Mouse (Mus musculus) myocyte (in vitro differentiated cells): Measurements from ENCODE around the gene Ccl27b. TPM values are rescaled to one million over a fixed set of nuclear protein-coding genes. Genes with fewer than 3 reads are reported as not detected.
"Not testable (repeated sequence)": the region's sequence is repeated elsewhere in the genome, so short reads cannot be mapped to it uniquely, and the experiment has no call there.

ENCODE experiments used
- H3K27me3 ChIP-seq: one replicate; pipeline ENCODE4 v1.6.1; 2011; ENCODE audit not compliant: control insufficient read depth, insufficient read depth, insufficient read length
- H3K36me3 ChIP-seq: one replicate; pipeline ENCODE4 v1.6.1; 2011; ENCODE audit not compliant: control insufficient read depth, insufficient read depth
- H3K4me2 ChIP-seq: one replicate; pipeline ENCODE4 v1.6.1; 2011; ENCODE audit warnings: low read depth, control low read depth
- H3K4me3 ChIP-seq: one replicate; pipeline ENCODE4 v1.5.1; 2011; ENCODE audit warnings: mild to moderate bottlenecking, control low read depth, moderate library complexity
- H3K79me2 ChIP-seq: one replicate; pipeline ENCODE4 v1.6.1; 2011; ENCODE audit not compliant: control insufficient read depth, insufficient read depth
- H3ac ChIP-seq: one replicate; pipeline ENCODE4 v1.6.1; 2011; ENCODE audit not compliant: control insufficient read depth, insufficient read length
- polyA plus RNA-seq: library from polyadenylated mRNA; unstranded; fragments of >200 nt; fragmentation: generic; extraction: Trizol; gene quantifications from one replicate; pipeline ENCODE4 v1.2.1, GENCODE M21; 2012; ENCODE audit warnings: missing spikeins

Gene Ccl27b
- polyA plus RNA-seq: not detected

GRCm38 (mm10) chr4:42654951-42655350, at the start of gene Ccl27b:
Gene Ccl27b, plus strand, starts transcription at chr4:42655251.
- not testable (repeated sequence) for H3ac ChIP-seq, H3K4me2 ChIP-seq, H3K36me3 ChIP-seq, H3K4me3 ChIP-seq, H3K27me3 ChIP-seq, H3K79me2 ChIP-seq

- H3ac ChIP-seq, H3K4me3 ChIP-seq, H3K36me3 ChIP-seq: not testable (repeated sequence)
Measured at GRCm38 (mm10) chr4:42611895-42612294, 43.2 kb upstream of the Ccl27b start, which contains the start of gene Gm10591. Gene Gm10591, plus strand, starts transcription at chr4:42612195.

DNA sequence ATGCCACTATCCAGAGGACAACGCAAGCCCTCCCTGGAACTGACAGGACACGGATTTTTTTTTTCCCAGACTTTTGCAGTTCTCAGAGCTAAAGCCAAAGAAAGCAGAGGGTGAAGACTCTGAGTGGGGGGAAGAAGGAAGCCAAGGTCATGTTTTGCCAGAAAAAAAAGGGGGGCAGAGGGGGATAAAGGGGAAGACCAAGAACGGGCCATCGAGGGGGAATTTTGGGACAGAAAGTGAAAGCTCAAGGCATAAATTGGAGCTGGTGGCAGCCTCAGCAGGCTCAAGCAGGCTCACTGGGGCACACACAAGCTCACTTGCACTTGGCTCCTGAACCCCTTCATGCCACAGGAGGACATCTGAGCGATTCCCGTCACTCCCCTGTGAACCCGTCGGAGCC, 25.6 kb upstream of the Ccl27b start, which contains the start of gene Gm2564:
Gm2564 (plus strand) TSS at position 301 of the 400 bp plus-strand sequence.
- not testable (repeated sequence) for H3ac ChIP-seq, H3K4me2 ChIP-seq, H3K27me3 ChIP-seq, H3K4me3 ChIP-seq, H3K79me2 ChIP-seq, H3K36me3 ChIP-seq

More at GRCm38 (mm10) chr4:42611895-42612294, 43.2 kb upstream of the Ccl27b start, which contains the start of gene Gm10591:
- not testable (repeated sequence) for H3K27me3 ChIP-seq, H3K79me2 ChIP-seq, H3K4me2 ChIP-seq

DNA sequence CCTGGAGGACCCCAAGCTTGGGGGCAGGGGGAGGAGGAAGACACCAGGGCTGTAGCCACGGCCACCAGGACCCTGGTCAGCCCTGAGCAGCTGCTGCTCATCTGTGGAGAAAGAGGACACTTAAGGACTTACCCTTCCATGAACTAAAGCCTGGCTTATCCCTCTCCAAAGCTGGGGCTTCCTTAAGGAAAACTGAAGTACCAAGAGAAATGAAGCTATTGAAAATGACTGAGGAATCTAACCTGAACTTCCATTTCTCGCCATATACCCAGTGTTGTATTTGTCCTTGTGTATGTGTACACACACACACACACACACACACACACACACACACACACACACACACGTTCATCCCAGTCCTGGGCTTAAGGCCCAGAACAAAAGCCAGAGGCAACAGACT, 6.7 kb downstream of the Ccl27b start, which contains the start of gene Il11ra2:
Il11ra2 (minus strand) TSS at position 101 of the 400 bp plus-strand sequence.
- not testable (repeated sequence) for H3K36me3 ChIP-seq, H3K27me3 ChIP-seq, H3K4me3 ChIP-seq, H3ac ChIP-seq, H3K79me2 ChIP-seq, H3K4me2 ChIP-seq

DNA sequence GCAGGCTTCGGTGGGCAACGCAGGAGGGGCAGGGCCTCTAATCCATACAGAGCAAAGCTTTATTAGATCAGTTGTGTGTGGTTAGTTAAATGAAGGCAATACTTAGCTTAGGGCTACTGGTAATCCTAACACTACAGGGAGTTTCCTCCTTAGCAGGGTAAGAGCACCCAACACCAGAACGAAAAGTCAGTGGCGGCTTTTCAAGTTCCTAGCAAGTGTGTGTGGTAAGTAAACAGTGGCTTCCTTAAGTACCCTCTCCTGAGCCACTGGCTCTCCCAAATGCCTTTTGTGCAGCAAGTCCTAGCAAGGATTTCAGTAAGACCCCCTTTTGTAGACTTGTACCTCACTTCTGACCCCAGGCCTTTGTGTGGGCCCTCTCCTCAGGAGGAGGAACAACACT, 20.4 kb downstream of the Ccl27b start:
- H3K4me3 ChIP-seq, H3K36me3 ChIP-seq, H3K27me3 ChIP-seq, H3ac ChIP-seq, H3K79me2 ChIP-seq, H3K4me2 ChIP-seq: not testable (repeated sequence)

GRCm38 (mm10) chr4:42679365-42679764, 24.3 kb downstream of the Ccl27b start:
- H3K4me3 ChIP-seq, H3K36me3 ChIP-seq, H3K79me2 ChIP-seq, H3K4me2 ChIP-seq, H3ac ChIP-seq, H3K27me3 ChIP-seq: not testable (repeated sequence)

- not testable (repeated sequence) for H3K36me3 ChIP-seq, H3K4me3 ChIP-seq, H3K27me3 ChIP-seq, H3K4me2 ChIP-seq, H3ac ChIP-seq, H3K79me2 ChIP-seq
Measured at GRCm38 (mm10) chr4:42680374-42681356, 25.6 kb downstream of the Ccl27b start.

DNA sequence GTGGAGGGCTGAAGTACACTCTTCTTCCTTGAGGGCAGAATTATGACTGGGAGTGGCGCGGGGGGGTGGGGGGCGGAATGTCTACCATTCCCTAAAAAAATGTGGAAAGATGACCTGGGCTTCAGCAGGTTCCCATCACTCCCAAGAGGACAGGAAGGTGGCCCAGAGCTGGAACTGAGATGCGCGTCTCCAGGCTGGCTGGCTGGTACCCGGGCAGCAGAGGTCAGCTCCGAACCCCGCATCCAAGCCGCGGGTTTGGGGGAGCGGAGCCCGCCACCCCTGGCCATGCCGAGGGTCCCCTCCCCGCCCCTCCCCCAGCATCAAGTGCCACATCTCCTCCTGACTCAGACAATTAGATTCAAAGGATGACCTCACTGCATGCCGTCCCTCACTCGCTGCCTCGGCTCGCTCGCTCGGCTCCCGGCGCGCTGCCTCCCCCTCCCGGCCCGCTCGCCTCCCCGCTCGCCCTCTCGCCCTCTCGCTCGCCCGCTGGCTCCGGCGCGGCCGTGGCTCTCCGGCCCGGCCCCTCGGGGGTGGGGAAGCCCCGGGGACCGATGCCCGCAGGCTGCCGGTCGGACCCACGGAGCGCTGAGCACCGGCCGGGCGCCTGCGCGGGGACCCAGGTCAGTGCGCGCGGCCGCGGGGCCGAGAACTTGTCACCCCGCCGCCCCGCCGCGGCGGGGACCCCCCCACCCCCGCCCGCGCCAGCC, 26.6 kb downstream of the Ccl27b start:
- not testable (repeated sequence) for H3K4me2 ChIP-seq, H3K36me3 ChIP-seq, H3K79me2 ChIP-seq, H3ac ChIP-seq, H3K27me3 ChIP-seq, H3K4me3 ChIP-seq

- H3K27me3 ChIP-seq, H3K36me3 ChIP-seq, H3K4me3 ChIP-seq, H3K4me2 ChIP-seq, H3ac ChIP-seq, H3K79me2 ChIP-seq: not testable (repeated sequence)
Measured at GRCm38 (mm10) chr4:42682183-42682524, 27.1 kb downstream of the Ccl27b start.

Other genes starting within 250 kb of the Ccl27b start
- gene Gm21586, start 215.9 kb upstream of the Ccl27b start, polyA plus RNA-seq: not detected
- gene Gm2163, start 188.5 kb upstream of the Ccl27b start, polyA plus RNA-seq: not detected
- not detected for gene Fam205a2, start 127.1 kb upstream of the Ccl27b start, polyA plus RNA-seq
- not detected for gene Gm10591, start 43.1 kb upstream of the Ccl27b start, polyA plus RNA-seq
- not detected for gene Gm2564, start 25.5 kb upstream of the Ccl27b start, polyA plus RNA-seq
- gene Il11ra2, start 6.6 kb downstream of the Ccl27b start, polyA plus RNA-seq: not detected
- gene 4930578G10Rik, start 80.3 kb downstream of the Ccl27b start, polyA plus RNA-seq: not detected
- not detected for gene Ccl19, start 101.3 kb downstream of the Ccl27b start, polyA plus RNA-seq
- not detected for gene Ccl21a, start 118.7 kb downstream of the Ccl27b start, polyA plus RNA-seq
- not detected for gene Fam205a1, start 198.6 kb downstream of the Ccl27b start, polyA plus RNA-seq
- not detected for gene Gm12394, start 201.5 kb downstream of the Ccl27b start, polyA plus RNA-seq
- gene Fam205c, start 219.0 kb downstream of the Ccl27b start, polyA plus RNA-seq: not detected